Mouse (Mus musculus): Measurements from ENCODE around the gene Fam53b. TPM values are rescaled to one million over a fixed set of nuclear protein-coding genes. Genes with fewer than 3 reads are reported as not detected.

The Fam53b gene
- polyA plus RNA-seq, 2 experiments = 12.9 to 20.0 TPM

GRCm38 (mm10) chr7:132688721-132689120, 125.0 kb downstream of the Fam53b start:
- Histone ChIP-seq H3K27me3 (ENCODE audit: control insufficient read depth, insufficient read depth, low read length) (no peaks in the 10 kb centered on the region), H3K27ac (no peak overlapping the region), H3K9me3 (ENCODE audit: control insufficient read depth, low read length) (no peaks in the 10 kb centered on the region), H3K4me3 (ENCODE audit: insufficient read depth in 1 of 2, low read depth in 2 of 2, low read length in 2 of 2) (no peak overlapping the region), H3K36me3 (replicated peaks; ENCODE audit: control insufficient read depth, insufficient read depth, low read depth) (no peaks in the 10 kb centered on the region), H3K9ac (replicated peaks) (no peak overlapping the region), H3K4me2 (ENCODE audit: low read depth) (no peak overlapping the region), H3K4me1 (replicated peaks; ENCODE audit: control insufficient read depth in 2 of 2, insufficient read depth in 2 of 2, low read length in 1 of 2) (peaks cover 0 to 14% of the 10 kb centered on the region in 2 experiments; a peak in 3 of 4 replicates)
- DNase-seq (ENCODE audit: low read depth in 3 of 3, low spot score in 3 of 3) = no peak
- TF ChIP-seq CTCF (IDR thresholded peaks at IDR 0.05; ENCODE audit: low read depth) = no peak
- TF ChIP-seq EP300 (IDR thresholded peaks at IDR 0.05; ENCODE audit: low read depth) = no peak
- no peak for ATAC-seq (ENCODE audit: insufficient read depth)
- 58% methylated on average over 5 of the region's 5 CpGs for WGBS (ENCODE audit: insufficient replicate concordance)

- ATAC-seq (ENCODE audit: insufficient read depth) = no peak
- no peak for TF ChIP-seq EP300 (IDR thresholded peaks at IDR 0.05; ENCODE audit: low read depth)
- no peak for TF ChIP-seq CTCF (IDR thresholded peaks at IDR 0.05; ENCODE audit: low read depth)
- Histone ChIP-seq H3K4me2 (ENCODE audit: low read depth) (no peak overlapping the region), H3K4me3 (ENCODE audit: insufficient read depth in 1 of 2, low read depth in 2 of 2, low read length in 2 of 2) (no peak overlapping the region), H3K4me1 (replicated peaks; ENCODE audit: control insufficient read depth in 2 of 2, insufficient read depth in 2 of 2, low read length in 1 of 2) (peaks cover 0 to 14% of the 10 kb centered on the region in 2 experiments; a peak in 3 of 4 replicates), H3K9me3 (ENCODE audit: control insufficient read depth, low read length) (no peaks in the 10 kb centered on the region), H3K9ac (replicated peaks) (no peak overlapping the region), H3K36me3 (replicated peaks; ENCODE audit: control insufficient read depth, insufficient read depth, low read depth) (no peaks in the 10 kb centered on the region), H3K27me3 (ENCODE audit: control insufficient read depth, insufficient read depth, low read length) (no peaks in the 10 kb centered on the region), H3K27ac (no peak overlapping the region)
- 40% methylated on average over 2 of the region's 2 CpGs for WGBS (ENCODE audit: insufficient replicate concordance)
- no peak for DNase-seq (ENCODE audit: low read depth in 3 of 3, low spot score in 3 of 3)
These were observed 125.8 kb downstream of the Fam53b start for GRCm38 (mm10) chr7:132687897-132688296.

GRCm38 (mm10) chr7:132686515-132686914, 127.2 kb downstream of the Fam53b start:
- Histone ChIP-seq H3K9ac (replicated peaks) (no peak overlapping the region), H3K27me3 (ENCODE audit: control insufficient read depth, insufficient read depth, low read length) (no peaks in the 10 kb centered on the region), H3K4me3 (ENCODE audit: insufficient read depth in 1 of 2, low read depth in 2 of 2, low read length in 2 of 2) (no peak overlapping the region), H3K36me3 (replicated peaks; ENCODE audit: control insufficient read depth, insufficient read depth, low read depth) (no peaks in the 10 kb centered on the region), H3K4me1 (replicated peaks; ENCODE audit: control insufficient read depth in 2 of 2, insufficient read depth in 2 of 2, low read length in 1 of 2) (peaks cover 0 to 14% of the 10 kb centered on the region in 2 experiments; a peak in 3 of 4 replicates), H3K4me2 (ENCODE audit: low read depth) (no peak overlapping the region), H3K27ac (no peak overlapping the region), H3K9me3 (ENCODE audit: control insufficient read depth, low read length) (no peaks in the 10 kb centered on the region)
- TF ChIP-seq EP300 (IDR thresholded peaks at IDR 0.05; ENCODE audit: low read depth) = peak; percentile 21; the same call in 1 of the 2 replicates
- TF ChIP-seq CTCF (IDR thresholded peaks at IDR 0.05; ENCODE audit: low read depth) = no peak
- DNase-seq (ENCODE audit: low read depth in 3 of 3, low spot score in 3 of 3) (peak; percentile 10 to 22 (median 22)), ATAC-seq (ENCODE audit: insufficient read depth) (peak; percentile 67)
- 8% methylated on average over 3 of the region's 3 CpGs for WGBS (ENCODE audit: insufficient replicate concordance)

- no peak overlapping the region for H3K4me2 ChIP-seq (ENCODE audit: low read depth)
- H3K4me1 ChIP-seq (replicated peaks; ENCODE audit: control insufficient read depth in 2 of 2, insufficient read depth in 2 of 2, low read length in 1 of 2) = peaks cover 0 to 19% of the 10 kb centered on the region in 2 experiments; a peak in 3 of 4 replicates
- no peak overlapping the region for H3K4me3 ChIP-seq (ENCODE audit: insufficient read depth in 1 of 2, low read depth in 2 of 2, low read length in 2 of 2)
- TF ChIP-seq CTCF (IDR thresholded peaks at IDR 0.05; ENCODE audit: low read depth) (no peak), EP300 (IDR thresholded peaks at IDR 0.05; ENCODE audit: low read depth) (no peak)
- WGBS (ENCODE audit: insufficient replicate concordance) = 81% methylated on average over 4 of the region's 4 CpGs
- no peaks in the 10 kb centered on the region for H3K9me3 ChIP-seq (ENCODE audit: control insufficient read depth, low read length)
- DNase-seq (ENCODE audit: low read depth in 3 of 3, low spot score in 3 of 3) (no peak), ATAC-seq (ENCODE audit: insufficient read depth) (no peak)
- H3K9ac ChIP-seq (replicated peaks) = no peak overlapping the region
- no peak overlapping the region for H3K27ac ChIP-seq
- H3K27me3 ChIP-seq (ENCODE audit: control insufficient read depth, insufficient read depth, low read length) = no peaks in the 10 kb centered on the region
- H3K36me3 ChIP-seq (replicated peaks; ENCODE audit: control insufficient read depth, insufficient read depth, low read depth) = no peaks in the 10 kb centered on the region
These were observed 129.8 kb downstream of the Fam53b start for GRCm38 (mm10) chr7:132683923-132684322.

- Histone ChIP-seq H3K27me3 (ENCODE audit: control insufficient read depth, insufficient read depth, low read length) (no peaks in the 10 kb centered on the region), H3K4me1 (replicated peaks; ENCODE audit: control insufficient read depth in 2 of 2, insufficient read depth in 2 of 2, low read length in 1 of 2) (peaks cover 0 to 16% of the 10 kb centered on the region in 2 experiments; a peak in 3 of 4 replicates), H3K9ac (replicated peaks) (no peak overlapping the region), H3K27ac (no peak overlapping the region), H3K36me3 (replicated peaks; ENCODE audit: control insufficient read depth, insufficient read depth, low read depth) (no peaks in the 10 kb centered on the region), H3K9me3 (ENCODE audit: control insufficient read depth, low read length) (no peaks in the 10 kb centered on the region), H3K4me2 (ENCODE audit: low read depth) (no peak overlapping the region), H3K4me3 (ENCODE audit: insufficient read depth in 1 of 2, low read depth in 2 of 2, low read length in 2 of 2) (no peak overlapping the region)
- DNase-seq (ENCODE audit: low read depth in 3 of 3, low spot score in 3 of 3) (no peak), ATAC-seq (ENCODE audit: insufficient read depth) (no peak)
- 63% methylated on average over 3 of the region's 3 CpGs for WGBS (ENCODE audit: insufficient replicate concordance)
- TF ChIP-seq EP300 (IDR thresholded peaks at IDR 0.05; ENCODE audit: low read depth) (no peak), CTCF (IDR thresholded peaks at IDR 0.05; ENCODE audit: low read depth) (no peak)
These were observed 130.8 kb downstream of the Fam53b start for GRCm38 (mm10) chr7:132682901-132683300.

Measured in liver, embryonic 14.5 days (tissue).